Mouse (Mus musculus) gastrocnemius, adult 2 months (tissue): ENCODE measurements around the gene C2cd5. TPM values are rescaled to one million over a fixed set of nuclear protein-coding genes. Genes with fewer than 3 reads are reported as not detected.
"Not testable (repeated sequence)": the region's sequence is repeated elsewhere in the genome, so short reads cannot be mapped to it uniquely, and the experiment has no call there.

Source experiments
- DNase-seq: peaks from one replicate; pipeline ENCODE4 v3.0.0; 2022
- H3K27ac ChIP-seq: fragments of 200-600 bp; 2 replicates; pipeline ENCODE4 v1.8.1; 2022; ENCODE audit warnings: mild to moderate bottlenecking
- H3K4me3 ChIP-seq: fragments of 200-600 bp; 2 replicates; pipeline ENCODE4 v1.8.1; 2022; ENCODE audit warnings: mild to moderate bottlenecking, moderate library complexity
- CTCF ChIP-seq: fragments of 200-600 bp; IDR thresholded peaks from 2 replicates; pipeline ENCODE4 v1.8.1; 2022; ENCODE audit warnings: antibody characterized with exemption, mild to moderate bottlenecking, moderate library complexity
- intact Hi-C: fragments of 180-260 bp; cut with DNase I; formaldehyde crosslinking; loops from one replicate; pipeline ENCODE4 v1.15.1; 2025
- total RNA-seq, 2 experiments: library from RNA; stranded (reverse); gene quantifications; 2 replicates each; pipeline ENCODE4 v1.2.3; 2021

C2cd5 gene
- total RNA-seq, 2 experiments from 2014 or later = 6.9 to 11.9 TPM

DNA sequence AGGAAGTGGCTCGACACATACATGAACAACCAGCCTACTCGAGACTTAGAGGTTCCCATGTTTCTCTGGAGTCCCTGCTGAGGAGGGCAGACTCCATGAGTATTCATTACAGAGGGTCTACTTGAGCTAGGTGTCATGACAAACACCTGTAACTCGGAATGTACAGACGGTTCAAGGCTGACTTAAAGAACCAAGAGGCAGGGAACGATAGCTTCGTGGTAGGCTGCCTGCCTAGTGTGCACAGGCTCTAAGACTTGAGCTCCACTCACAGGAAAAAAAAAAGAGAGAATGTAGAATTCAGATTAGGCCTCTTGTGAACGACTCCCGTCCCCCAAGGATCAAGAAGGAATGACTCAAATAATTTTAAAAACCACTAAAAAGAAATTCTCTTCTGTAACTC, 78.2 kb downstream of the C2cd5 start:
- no peak for TF ChIP-seq CTCF
- Histone ChIP-seq H3K4me3 (no peak overlapping the region), H3K27ac (no peak overlapping the region)
- intact Hi-C loops = loop anchor here (5.0 kb wide), 1 partner anchor 34 kb away; no protein-coding TSS in a partner anchor
- no peak for DNase-seq

DNA sequence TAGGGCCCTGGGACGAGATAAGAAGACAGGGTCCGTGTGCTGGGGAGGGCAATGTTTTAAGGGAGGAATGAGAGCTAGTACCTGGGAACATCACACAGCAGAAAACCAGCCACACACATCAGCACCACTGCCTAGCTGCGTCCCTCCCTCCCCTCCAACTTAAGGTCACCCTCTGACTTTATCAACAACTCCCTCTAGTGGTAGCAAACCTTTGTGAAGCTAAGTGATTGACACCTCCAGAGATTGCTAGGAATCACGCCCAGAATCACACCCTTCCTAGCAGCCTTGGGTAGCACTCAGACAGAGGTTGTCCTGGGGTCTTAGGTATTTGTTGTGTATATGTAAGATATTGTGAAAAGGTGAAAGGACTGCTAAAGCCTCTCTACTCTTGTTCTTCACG, 79.3 kb downstream of the C2cd5 start:
- TF ChIP-seq CTCF = peak; percentile 57
- intact Hi-C loops = loop anchor here (5.0 kb wide), 1 partner anchor 33 kb away; no protein-coding TSS in a partner anchor
- Histone ChIP-seq H3K27ac (no peak overlapping the region), H3K4me3 (no peak overlapping the region)
- no peak for DNase-seq

DNA sequence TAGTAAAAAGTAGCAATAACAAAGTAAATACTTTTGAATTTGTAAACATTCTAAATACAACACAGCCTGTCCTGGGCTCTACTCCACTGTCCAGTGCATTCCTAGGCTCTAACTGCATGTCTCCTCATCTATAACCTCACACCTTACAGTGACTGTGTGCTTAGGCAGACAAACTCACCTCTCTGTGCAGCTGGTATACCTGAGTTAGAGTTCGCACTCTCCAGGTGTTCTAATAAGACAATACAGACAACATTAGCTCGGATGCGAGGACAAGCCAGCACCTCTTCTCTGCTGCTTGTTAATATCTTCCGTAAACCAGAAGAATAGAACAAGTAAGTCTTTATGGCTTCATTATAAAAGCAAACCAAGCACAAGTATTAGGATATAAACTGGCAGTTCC, 79.8 kb downstream of the C2cd5 start:
- no peak for TF ChIP-seq CTCF
- no peak overlapping the region for H3K4me3 ChIP-seq
- no peak overlapping the region for H3K27ac ChIP-seq
- no peak for DNase-seq
- intact Hi-C loops = loop anchor here (5.0 kb wide), 1 partner anchor 33 kb away; no protein-coding TSS in a partner anchor

DNA sequence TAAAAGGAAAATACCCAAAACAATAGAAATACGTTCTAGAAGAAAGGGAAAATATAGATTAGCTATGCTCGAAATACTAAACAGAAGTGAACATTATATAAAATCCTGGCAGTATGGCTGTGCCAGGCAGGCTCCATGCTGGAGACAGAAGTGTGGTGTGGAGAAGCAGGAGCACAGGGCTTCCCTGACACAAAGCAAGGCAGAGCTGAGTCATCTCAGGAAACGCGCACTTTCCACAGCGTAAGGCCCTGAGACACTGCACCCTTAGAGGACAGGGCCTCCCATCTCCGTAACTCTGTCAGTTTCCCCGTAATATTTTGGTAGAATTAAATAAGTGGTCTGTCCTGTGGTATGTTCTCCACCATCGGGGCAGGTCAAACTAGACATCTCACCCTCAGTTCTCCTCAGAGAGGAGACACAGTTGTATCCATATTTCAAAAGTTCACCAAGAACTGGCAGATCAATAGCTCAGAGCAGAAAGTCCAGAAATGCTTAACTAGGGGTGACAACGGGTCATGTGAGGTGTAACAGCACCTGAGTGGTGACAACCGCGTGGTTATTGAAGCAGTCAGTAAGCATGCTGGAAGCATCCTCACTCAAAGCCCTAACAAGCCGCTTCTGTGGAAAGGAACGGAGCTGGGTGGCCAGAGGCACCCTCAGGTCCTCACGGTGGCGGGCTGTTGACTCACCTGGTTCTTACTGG, 87.3 kb downstream of the C2cd5 start:
- no peak overlapping the region for H3K27ac ChIP-seq
- H3K4me3 ChIP-seq = no peak overlapping the region
- no peak for TF ChIP-seq CTCF
- DNase-seq = no peak
- intact Hi-C loops = no loop called here

DNA sequence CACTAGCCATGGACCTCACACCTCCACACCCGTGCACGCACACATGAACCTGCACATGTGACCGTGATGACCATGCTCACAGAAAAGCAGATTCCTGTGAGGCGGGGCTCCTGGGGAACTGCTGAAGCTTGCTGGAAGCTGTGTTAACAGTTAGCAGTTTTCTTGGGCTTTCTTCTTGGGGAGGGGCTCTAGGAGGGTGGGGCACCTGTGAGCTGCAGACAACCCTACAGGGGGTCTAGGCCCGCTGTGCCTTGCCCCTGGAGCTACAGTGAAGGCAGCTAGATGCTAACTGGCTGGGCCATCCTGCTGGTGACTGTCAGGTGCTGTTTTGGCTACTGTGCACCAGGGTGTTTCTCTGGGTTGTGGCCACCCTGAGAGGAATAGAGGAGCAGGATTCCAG, 91.1 kb downstream of the C2cd5 start:
- no peak for TF ChIP-seq CTCF
- Histone ChIP-seq H3K27ac (no peak overlapping the region), H3K4me3 (no peak overlapping the region)
- intact Hi-C loops = no loop called here
- no peak for DNase-seq

DNA sequence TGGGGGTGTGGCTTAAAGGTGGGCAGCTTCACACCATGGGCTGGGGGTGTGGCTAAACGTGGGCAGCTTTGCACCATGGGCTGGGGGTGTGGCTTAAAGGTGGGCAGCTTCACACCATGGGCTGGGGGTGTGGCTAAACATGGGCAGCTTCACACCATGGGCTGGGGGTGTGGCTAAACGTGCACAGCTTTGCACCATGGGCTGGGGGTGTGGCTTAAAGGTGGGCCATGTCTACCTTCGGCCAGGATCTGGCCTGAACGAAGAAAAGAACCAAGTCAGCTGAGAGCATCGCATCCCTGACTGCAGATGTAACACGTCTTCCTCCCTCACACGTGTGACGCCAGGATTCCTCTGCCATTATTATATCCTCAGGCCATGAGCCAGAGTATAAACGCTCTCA, 94.7 kb downstream of the C2cd5 start:
- H3K27ac ChIP-seq, intact Hi-C loops: not testable (repeated sequence)

DNA sequence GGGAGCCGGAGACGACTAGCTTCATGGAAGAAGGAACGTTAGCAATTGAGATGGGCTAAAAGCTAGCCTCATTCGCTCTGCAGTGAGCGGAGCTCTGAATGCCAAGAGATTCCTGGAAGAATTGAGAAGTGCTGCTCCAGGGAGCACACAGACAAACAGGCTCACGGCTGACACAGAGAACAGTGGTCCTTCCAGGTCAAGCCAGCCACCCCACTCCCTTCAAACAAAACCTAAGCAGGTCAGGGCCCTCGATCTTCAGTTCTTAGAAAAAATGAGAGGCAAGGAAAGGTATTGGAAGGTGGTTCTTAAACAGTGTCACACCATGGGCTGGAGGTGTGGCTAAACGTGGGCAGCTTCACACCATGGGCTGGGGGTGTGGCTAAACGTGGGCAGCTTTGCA, 95.1 kb downstream of the C2cd5 start:
- no peak for TF ChIP-seq CTCF
- no peak overlapping the region for H3K27ac ChIP-seq
- intact Hi-C loops = no loop called here
- no peak for DNase-seq
- H3K4me3 ChIP-seq = no peak overlapping the region

More for the DNA sequence above, 94.7 kb downstream of the C2cd5 start:
- H3K4me3 ChIP-seq, DNase-seq: not testable (repeated sequence)

DNA sequence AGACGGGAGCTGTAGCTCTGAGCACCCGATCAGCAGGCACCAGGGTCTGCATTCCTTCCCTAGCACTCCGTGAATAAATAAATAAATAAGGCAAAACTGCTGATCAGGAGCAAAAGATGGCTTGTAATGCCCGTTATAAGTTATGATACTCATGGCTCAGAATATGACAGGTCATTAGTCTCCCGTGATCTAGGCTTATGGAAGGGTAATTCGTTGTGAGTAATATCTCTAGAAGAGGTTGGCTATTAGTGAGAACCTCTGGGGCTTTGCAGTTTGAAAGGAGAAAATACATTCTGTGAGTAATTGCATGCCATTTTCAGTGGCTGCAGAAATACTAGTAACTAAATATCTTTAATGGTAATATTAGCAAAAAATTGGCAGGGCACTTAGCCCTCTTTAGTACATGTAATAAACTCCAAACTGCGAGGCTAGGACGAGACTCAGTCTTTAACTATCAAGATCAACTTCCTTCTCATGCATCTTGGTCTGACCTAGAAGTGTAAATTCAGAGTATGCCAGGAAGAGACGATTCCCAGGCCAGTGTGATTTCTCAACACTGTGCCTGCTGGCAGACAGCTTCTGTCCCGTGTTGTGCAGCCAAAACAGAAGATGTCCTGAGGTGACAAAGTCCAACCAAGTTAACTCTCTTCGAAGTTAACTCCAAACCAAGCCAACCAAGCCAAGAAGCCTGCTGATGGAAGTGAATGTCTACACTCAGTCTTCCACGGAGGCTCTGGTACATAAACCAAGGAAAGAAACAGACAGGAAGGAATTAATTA, 101.5 kb downstream of the C2cd5 start:
- H3K4me3 ChIP-seq = no peak overlapping the region
- intact Hi-C loops = no loop called here
- peak; percentile 68 for DNase-seq
- no peak for TF ChIP-seq CTCF
- H3K27ac ChIP-seq = no peak overlapping the region; the same call in 1 of the 2 replicates

DNA sequence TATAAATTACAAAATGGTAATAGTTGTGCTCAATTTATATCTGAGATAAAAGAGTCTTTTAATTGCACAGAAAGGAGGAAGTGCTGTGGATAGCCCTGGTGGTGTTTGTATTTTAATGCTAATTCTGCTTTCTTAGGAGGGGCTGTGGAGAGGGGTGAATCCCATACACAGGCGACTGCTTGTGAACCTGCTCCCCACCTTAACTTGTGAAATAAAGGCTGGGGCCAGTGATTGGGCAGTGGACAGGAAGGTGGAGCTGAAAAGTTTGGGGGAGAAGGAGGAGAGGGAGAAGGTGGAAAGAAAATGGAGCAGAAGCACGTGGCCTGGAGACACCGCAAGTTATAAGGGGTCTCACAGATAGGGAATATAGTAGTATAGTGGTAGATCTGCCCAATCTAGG, 103.1 kb downstream of the C2cd5 start:
- no peak for TF ChIP-seq CTCF
- H3K27ac ChIP-seq = no peak overlapping the region
- no peak overlapping the region for H3K4me3 ChIP-seq
- intact Hi-C loops = no loop called here
- DNase-seq = no peak

DNA sequence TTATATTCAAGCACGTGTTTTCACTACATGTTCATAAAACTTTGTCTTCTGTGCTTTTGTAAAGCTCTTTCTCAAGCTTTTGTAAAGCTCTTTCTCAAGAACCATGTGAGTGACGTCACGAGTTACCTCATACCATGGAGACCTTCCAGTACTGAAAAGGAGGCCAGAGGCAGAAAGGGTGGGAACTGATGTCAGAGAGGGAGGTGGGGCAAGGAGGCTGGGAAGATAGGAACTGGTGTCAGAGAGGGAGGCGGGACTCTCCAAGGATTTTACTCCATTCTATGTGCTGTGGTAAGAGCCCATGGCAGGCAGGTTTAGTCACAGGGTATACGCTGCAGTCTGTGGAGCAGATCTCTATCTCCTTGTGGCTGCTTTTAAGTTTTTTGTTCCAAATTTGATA, 104.4 kb downstream of the C2cd5 start:
- intact Hi-C loops = no loop called here
- DNase-seq = peak; percentile 38
- Histone ChIP-seq H3K27ac (no peak overlapping the region), H3K4me3 (no peak overlapping the region)
- TF ChIP-seq CTCF = no peak

DNA sequence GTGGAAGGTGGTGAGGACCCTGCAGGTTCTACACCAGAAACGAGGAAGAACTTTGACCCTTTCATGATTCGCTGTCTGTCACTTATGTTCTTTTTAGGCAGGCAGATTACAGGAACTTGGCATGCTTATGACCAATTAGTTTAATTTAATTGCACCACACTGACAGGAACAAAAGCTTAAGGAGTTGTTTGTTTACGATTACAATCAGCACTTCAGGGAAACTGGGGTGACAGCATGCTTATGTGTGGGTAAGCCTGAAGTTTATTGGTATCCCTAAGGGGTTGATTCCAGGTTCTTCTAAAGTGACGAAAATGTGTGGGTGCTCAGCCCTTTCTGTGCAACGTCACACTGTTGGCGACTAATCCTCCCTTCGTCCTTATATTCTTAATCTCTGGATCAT, 105.1 kb downstream of the C2cd5 start:
- no peak for DNase-seq
- Histone ChIP-seq H3K4me3 (no peak overlapping the region), H3K27ac (no peak overlapping the region)
- intact Hi-C loops = no loop called here
- no peak for TF ChIP-seq CTCF

DNA sequence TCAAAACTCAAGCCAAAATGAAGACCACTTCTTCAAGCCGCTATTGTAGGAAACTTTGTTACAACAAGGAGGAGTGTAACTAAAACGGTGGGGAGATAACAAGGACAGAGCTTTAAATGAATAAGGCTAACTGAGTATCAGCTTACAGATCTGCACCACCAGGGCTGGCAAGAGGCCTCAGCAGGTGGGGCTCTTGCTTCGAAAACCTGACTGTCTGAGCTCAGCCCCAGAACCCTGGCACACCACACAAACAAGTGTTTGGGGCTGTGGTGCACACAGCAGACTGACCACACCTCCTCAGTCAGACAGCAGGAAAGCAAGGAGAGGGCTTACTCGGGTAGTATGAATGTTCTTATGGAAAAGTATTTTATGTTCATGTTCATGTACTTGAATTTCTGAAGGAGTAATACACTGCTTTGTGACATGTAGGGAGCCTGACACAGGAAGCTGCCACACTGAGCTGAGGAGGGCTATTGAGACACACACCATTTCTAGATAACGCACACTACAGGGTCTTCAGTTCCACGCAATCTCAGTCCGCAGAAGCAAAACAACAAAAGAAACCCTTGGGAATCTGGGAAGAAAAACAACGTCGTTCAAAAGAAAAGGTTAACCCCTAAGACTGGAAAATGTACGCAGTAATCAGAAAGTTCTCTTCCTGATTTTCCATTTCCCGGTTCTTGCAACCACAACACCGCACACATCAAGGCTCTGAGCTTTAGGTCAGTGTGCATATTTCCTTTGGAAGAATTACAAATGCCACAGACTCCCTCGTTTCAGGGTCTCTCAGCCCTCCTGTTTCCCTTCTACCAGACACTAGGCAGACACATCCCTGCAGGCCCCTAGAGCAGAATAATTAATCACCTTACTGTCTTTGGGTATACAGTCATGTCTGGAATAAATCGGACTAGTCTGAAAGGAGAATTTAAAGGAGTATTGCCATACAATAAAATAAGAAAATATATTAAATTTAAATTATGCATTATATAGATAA, 105.9 kb downstream of the C2cd5 start:
- no peak for DNase-seq
- Histone ChIP-seq H3K4me3 (no peak overlapping the region), H3K27ac (no peak overlapping the region)
- no peak for TF ChIP-seq CTCF
- intact Hi-C loops = no loop called here

DNA sequence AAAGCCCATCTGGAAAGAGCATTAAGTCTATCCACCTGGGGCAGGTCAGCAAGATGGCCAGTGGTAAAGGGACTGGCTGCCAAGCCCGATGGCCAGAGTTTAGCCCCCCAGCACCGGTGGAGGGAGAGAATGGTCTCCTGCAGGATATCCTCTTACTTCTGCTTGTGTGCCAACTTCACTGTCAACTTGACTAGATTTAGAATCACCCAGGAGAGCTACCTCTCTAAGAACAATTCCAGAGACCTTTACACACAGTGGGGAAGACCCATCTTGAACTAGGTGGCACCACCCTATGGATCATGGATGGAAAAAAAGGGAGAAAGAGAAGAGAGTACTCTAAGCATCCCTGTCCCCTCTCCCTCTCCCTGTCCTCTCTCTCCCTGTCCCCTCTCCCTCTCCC, 107.0 kb downstream of the C2cd5 start:
- intact Hi-C loops = no loop called here
- DNase-seq = no peak
- TF ChIP-seq CTCF = no peak
- Histone ChIP-seq H3K4me3 (no peak overlapping the region), H3K27ac (no peak overlapping the region)
